Mouse (Mus musculus) hindbrain, embryonic 15.5 days (tissue): ENCODE results near the gene Cux2. TPM values are rescaled to one million over a fixed set of nuclear protein-coding genes. Genes with fewer than 3 reads are reported as not detected.

Experiments used
- ATAC-seq: fragments of 200-750 bp; cut with Nextera tagmentation; 2 replicates; pipeline ENCODE4 v1.8.0; 2017; ENCODE audit warnings: low read depth, moderate number of reproducible peaks, moderate TSS enrichment; ENCODE audit not compliant: low FRiP score
- H3K27ac ChIP-seq: fragments of 300-500 bp; sonication (generic); replicated peaks from 2 replicates; pipeline ENCODE4 v1.5.1; 2015; ENCODE audit warnings: mild to moderate bottlenecking, inconsistent platforms
- H3K27me3 ChIP-seq: fragments of 300-500 bp; sonication (generic); 2 replicates; pipeline ENCODE4 v1.6.1; 2015; ENCODE audit warnings: control low read depth, inconsistent platforms
- H3K36me3 ChIP-seq: fragments of 300-500 bp; sonication (generic); 2 replicates; pipeline ENCODE4 v1.6.1; 2015; ENCODE audit warnings: control low read depth, inconsistent platforms
- H3K4me1 ChIP-seq: fragments of 300-500 bp; sonication (generic); replicated peaks from 2 replicates; pipeline ENCODE4 v1.6.1; 2015; ENCODE audit warnings: control low read depth, inconsistent platforms
- H3K4me2 ChIP-seq: fragments of 300-500 bp; sonication (generic); 2 replicates; pipeline ENCODE4 v1.6.1; 2015; ENCODE audit warnings: moderate library complexity, mild to moderate bottlenecking, inconsistent platforms
- H3K4me3 ChIP-seq: fragments of 300-500 bp; sonication (generic); 2 replicates; pipeline ENCODE4 v1.5.1; 2015; ENCODE audit warnings: mild to moderate bottlenecking, inconsistent platforms
- H3K9ac ChIP-seq: fragments of 300-500 bp; sonication (generic); 2 replicates; pipeline ENCODE4 v1.6.1; 2015; ENCODE audit warnings: inconsistent platforms
- H3K9me3 ChIP-seq: fragments of 300-500 bp; sonication (generic); 2 replicates; pipeline ENCODE4 v1.6.1; 2016; ENCODE audit warnings: control low read depth, inconsistent platforms
- WGBS: fragments of 180-500 bp; shearing (Covaris S2); methylation state at CpG from one replicate; pipeline ENCODE4 v1.1.7; 2015; 5-methylcytosine and 5-hydroxymethylcytosine counted together
- polyA plus RNA-seq: library from polyadenylated mRNA; unstranded; fragments of >200 nt; fragmentation: Nextera tagmentation; extraction: Ambion mirVana; gene quantifications from 2 replicates; pipeline ENCODE4 v1.2.1, GENCODE M21; 2015

The Cux2 gene
- polyA plus RNA-seq, 1 experiment from 2014 or later: 23.3 TPM

DNA sequence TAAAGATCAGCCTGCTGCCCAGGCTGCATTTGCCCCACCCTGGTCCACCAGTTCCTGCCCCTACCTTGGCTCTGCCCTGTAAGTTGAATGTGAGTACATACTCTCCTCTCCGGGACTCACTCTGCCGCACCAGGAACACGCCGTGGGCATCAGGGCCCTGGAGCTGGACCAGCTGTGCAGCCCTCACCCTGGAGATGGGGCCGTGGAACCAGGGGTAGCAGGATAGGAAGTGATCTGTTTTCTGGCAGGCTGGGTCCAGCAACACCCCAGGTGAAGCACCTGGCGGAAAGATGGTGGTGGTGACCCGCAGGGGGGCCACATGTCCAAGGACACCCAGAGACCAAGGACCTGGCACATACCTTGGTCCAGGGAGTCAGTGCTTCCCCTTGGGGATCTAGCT lies 231.5 kb downstream of the Cux2 start:
- H3K9ac ChIP-seq: no peak overlapping the region
- no peak overlapping the region for H3K4me3 ChIP-seq
- no peaks in the 10 kb centered on the region for H3K9me3 ChIP-seq
- H3K27me3 ChIP-seq: no peaks in the 10 kb centered on the region
- H3K4me1 ChIP-seq: no peaks in the 10 kb centered on the region
- H3K4me2 ChIP-seq: no peak overlapping the region
- no peak for ATAC-seq
- 97% methylated on average over 7 of the region's 7 CpGs for WGBS
- peaks cover 57% of the 10 kb centered on the region for H3K36me3 ChIP-seq
- H3K27ac ChIP-seq: no peak overlapping the region

- Histone ChIP-seq H3K4me1 (no peaks in the 10 kb centered on the region), H3K4me2 (no peak overlapping the region), H3K9ac (no peak overlapping the region), H3K9me3 (no peaks in the 10 kb centered on the region), H3K4me3 (no peak overlapping the region), H3K27me3 (no peaks in the 10 kb centered on the region), H3K36me3 (peaks cover 64% of the 10 kb centered on the region), H3K27ac (no peak overlapping the region)
- ATAC-seq: no peak
- WGBS: 85% methylated on average over 9 of the region's 9 CpGs
These were observed 232.4 kb downstream of the Cux2 start for GRCm38 (mm10) chr5:121817551-121817950.

GRCm38 (mm10) chr5:121816611-121817010 lies 233.3 kb downstream of the Cux2 start:
- Histone ChIP-seq H3K27me3 (no peaks in the 10 kb centered on the region), H3K36me3 (peaks cover 72% of the 10 kb centered on the region), H3K4me3 (no peak overlapping the region), H3K27ac (no peak overlapping the region), H3K9me3 (no peaks in the 10 kb centered on the region), H3K4me1 (no peaks in the 10 kb centered on the region), H3K9ac (no peak overlapping the region), H3K4me2 (no peak overlapping the region)
- ATAC-seq: no peak
- WGBS: 98% methylated on average over 2 of the region's 2 CpGs

DNA sequence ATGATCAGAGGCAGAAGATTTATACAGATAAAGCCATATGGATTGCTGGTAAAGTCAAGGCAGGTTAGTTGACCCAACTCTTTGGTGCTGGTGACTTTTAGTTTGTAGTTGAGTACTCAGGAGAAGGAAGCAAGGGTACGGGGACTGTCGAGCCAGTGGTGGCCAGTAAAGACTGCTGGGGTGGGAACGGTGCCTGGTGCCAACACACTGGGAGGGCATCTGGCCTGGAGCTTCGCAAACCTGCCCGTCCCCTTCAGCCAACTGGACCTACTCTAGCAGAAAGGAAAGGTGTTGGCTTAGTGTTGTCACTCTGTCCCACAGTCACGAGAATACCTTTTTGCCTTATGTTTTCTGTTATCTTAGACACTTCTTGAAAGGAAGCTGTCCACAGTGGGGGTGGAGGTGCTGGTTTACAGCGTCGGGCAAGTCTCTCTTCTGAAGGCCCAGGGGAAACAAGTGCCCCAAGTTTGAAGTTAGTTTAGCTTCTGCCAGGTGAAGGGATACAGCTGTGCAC lies 234.0 kb downstream of the Cux2 start:
- H3K9me3 ChIP-seq: no peaks in the 10 kb centered on the region
- 91% methylated on average over 8 of the region's 8 CpGs for WGBS
- no peak overlapping the region for H3K4me3 ChIP-seq
- no peak overlapping the region for H3K4me2 ChIP-seq
- H3K27ac ChIP-seq: no peak overlapping the region
- no peaks in the 10 kb centered on the region for H3K4me1 ChIP-seq
- no peak for ATAC-seq
- H3K9ac ChIP-seq: no peak overlapping the region
- H3K36me3 ChIP-seq: peaks cover 75% of the 10 kb centered on the region
- H3K27me3 ChIP-seq: no peaks in the 10 kb centered on the region

DNA sequence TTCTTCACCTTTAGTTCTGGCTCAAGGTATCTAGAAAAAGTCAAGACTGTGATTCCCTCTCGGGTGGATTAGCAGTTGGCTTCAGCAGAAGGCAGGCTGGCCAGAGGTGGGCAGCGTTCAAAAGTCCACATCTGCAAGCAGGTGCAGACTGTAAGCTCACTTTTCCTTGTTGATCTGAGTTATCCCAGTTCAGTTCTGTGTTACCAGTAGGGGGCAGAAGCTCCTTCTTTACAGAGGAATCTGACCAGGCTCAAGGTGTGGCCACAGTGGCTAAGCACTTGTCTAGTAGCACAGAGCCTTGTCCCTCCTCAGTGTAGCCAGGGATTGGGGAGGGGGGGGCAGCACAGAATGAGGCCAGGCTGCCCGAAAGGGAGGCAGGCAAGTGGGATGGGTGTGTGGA lies 234.8 kb downstream of the Cux2 start:
- Histone ChIP-seq H3K4me3 (no peak overlapping the region), H3K4me1 (no peaks in the 10 kb centered on the region), H3K27ac (no peak overlapping the region), H3K27me3 (no peaks in the 10 kb centered on the region), H3K9ac (no peak overlapping the region), H3K36me3 (peaks cover 71% of the 10 kb centered on the region), H3K9me3 (no peaks in the 10 kb centered on the region), H3K4me2 (no peak overlapping the region)
- 79% methylated on average over 3 of the region's 3 CpGs for WGBS
- 0 out of 2 replicates have a peak, but pooled peaks have one; percentile 39 for ATAC-seq

DNA sequence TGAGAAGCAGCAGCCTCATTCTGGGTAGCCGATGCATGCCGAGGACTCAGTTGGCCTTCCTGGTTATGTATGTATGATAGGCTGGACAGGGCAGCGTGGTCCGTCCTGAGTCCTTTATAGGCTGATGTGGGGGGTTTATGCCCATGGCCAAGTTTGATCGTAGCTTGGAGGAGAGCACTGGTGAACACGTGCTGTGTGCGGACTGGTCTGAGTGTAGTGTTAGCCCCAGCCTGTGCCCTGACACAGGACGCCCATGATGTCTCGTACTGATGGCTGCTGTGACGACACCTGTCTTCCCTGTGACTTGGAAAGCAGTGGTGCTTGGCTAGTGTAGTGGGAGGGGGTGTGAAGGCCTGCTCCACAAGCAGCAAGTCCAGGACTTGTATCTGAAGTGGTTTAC lies 236.2 kb downstream of the Cux2 start:
- 92% methylated on average over 10 of the region's 10 CpGs for WGBS
- peaks cover 61% of the 10 kb centered on the region for H3K36me3 ChIP-seq

DNA sequence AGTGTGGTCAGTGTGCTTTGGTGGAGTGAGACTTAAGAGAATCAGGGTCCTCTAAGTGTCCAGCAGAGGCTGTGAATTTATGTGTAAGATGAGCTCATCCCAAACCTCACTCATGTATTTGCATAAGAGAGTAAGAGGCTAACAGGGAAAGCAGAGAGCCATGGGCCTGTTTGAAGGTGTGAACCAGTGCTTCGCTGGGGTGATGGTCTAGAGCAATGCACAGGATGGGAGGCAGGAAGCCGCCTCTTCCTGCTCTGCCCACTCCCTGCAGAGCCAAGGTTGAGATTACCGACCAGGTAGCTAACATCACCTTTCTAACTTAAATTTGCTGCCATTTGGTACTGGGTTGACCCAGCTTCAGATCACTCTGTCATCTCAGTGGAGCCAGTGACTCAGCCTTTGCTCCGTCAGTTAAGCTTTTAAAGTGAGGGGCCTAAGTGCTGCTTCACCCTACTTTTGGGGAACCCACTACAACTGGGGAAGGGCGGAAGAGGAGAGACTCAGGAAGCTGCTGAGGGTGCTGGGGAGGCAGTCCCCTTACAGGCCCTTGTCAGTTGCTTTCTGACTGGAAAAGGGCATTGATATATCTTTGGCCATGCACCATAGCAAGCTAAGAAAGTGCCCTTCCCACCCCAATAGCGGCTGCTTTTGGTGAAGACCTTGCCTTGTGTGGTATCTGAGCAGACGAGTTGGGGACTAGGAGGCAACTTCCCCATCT lies 237.2 kb downstream of the Cux2 start:
- no peak overlapping the region; the same call in 1 of the 2 replicates for H3K27ac ChIP-seq
- H3K4me3 ChIP-seq: no peak overlapping the region
- no peak overlapping the region for H3K9ac ChIP-seq
- no peaks in the 10 kb centered on the region; the same call in 1 of the 2 replicates for H3K4me1 ChIP-seq
- H3K9me3 ChIP-seq: no peaks in the 10 kb centered on the region
- WGBS: 92% methylated on average over 7 of the region's 7 CpGs
- peaks cover 54% of the 10 kb centered on the region for H3K36me3 ChIP-seq
- H3K27me3 ChIP-seq: no peaks in the 10 kb centered on the region
- no peak for ATAC-seq
- H3K4me2 ChIP-seq: no peak overlapping the region

More for the DNA sequence above, 236.2 kb downstream of the Cux2 start:
- Histone ChIP-seq H3K4me2 (no peak overlapping the region), H3K27ac (no peak overlapping the region), H3K4me1 (no peaks in the 10 kb centered on the region; the same call in 1 of the 2 replicates), H3K9ac (no peak overlapping the region), H3K27me3 (no peaks in the 10 kb centered on the region), H3K9me3 (no peaks in the 10 kb centered on the region), H3K4me3 (no peak overlapping the region)
- ATAC-seq: 0 out of 2 replicates have a peak, but pooled peaks have one; percentile 12

DNA sequence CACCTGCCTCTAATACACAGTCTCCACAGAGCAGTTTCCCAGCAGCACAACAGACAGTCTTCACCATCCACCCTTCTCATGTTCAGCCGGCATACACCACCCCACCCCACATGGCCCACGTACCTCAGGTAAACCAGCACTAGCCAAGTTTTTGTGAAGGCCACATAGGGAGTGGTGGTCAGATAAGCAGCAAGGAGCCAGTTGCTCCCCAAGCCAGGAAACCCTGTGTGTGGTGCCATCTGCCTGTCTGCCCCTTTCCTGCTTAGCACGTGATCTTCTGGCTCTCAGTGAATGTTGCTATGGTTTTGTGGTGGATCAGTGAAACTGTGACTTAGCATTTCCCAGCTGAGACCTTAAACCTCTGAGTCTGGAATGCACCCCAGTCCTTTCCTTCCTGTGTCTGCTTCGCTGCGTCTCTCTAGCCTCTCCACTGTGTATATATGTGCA lies 238.4 kb downstream of the Cux2 start:
- H3K9ac ChIP-seq: no peak overlapping the region
- no peaks in the 10 kb centered on the region for H3K9me3 ChIP-seq
- 88% methylated on average over 5 of the region's 5 CpGs for WGBS
- H3K4me3 ChIP-seq: no peak overlapping the region
- H3K27ac ChIP-seq: peak overlapping the region; percentile 49; the same call in 1 of the 2 replicates
- H3K4me1 ChIP-seq: no peaks in the 10 kb centered on the region; the same call in 1 of the 2 replicates
- no peaks in the 10 kb centered on the region for H3K27me3 ChIP-seq
- no peak for ATAC-seq
- peaks cover 43% of the 10 kb centered on the region for H3K36me3 ChIP-seq
- no peak overlapping the region for H3K4me2 ChIP-seq

DNA sequence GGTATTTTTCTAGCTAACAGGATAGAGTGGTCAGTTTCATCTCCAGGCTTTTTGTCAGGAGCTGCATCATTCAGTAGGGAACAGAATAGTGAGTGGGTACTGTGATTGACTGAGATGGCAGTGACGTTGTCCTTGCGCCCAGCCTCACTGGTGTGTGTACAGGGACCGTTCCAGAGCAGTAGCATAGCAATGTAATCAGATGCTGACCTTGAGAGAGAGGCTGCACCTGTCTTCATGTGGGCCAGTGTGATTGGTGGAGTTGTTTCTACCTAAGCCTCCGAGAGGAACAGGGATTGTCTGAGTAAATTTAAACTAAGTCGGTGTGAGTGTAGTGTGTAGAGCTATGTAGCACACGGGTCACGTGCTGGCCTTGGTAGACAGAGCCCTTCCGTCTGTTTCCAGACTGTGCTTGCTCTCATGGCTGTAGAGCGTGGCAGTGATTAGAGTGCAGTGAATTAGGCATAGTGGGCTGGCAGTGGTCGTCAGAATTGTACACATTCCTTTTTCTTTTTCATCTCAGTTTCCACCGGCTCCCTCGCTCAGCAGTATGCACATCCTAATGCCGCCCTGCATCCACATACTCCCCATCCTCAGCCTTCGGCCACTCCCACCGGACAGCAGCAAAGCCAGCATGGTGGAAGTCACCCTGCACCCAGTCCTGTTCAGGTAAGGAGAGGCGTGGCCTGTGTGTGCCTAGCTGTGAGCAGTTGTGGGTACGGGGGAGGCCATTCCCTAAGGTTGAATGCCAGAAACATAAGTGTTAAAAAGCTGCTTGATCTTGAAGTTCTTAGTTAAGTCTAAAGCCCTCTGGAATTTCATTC lies 239.4 kb downstream of the Cux2 start:
- 92% methylated on average over 17 of the region's 17 CpGs for WGBS
- H3K27ac ChIP-seq: no peak overlapping the region

DNA sequence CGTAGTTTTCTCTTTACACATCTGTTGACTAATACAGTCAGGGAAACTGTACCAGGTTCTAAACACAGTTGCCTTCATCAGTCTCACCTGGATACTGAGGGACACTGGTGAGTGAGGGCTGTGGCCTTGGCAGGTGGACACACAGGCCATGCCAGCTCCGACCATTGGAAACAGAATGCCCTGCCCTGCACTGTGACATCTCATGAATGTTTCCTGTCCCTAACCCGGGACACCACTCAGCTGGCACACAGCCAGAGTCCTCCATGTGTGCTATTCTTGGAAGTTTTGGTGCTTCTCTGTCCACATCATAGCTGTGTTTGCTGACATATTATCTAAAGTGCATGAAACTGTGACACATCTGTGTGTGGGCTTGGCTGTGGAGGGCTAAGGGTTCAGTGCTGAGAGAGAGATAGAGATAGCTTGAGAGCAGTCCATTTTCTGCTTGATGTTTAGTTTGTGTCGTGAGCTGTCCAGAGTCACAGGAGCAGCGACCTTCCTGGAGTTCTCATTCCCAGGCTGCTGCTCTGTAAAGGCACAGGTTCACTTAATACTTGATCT lies 240.2 kb downstream of the Cux2 start:
- H3K4me3 ChIP-seq: no peak overlapping the region
- WGBS: 74% methylated on average over 5 of the region's 5 CpGs
- no peaks in the 10 kb centered on the region; the same call in 1 of the 2 replicates for H3K4me1 ChIP-seq
- no peaks in the 10 kb centered on the region for H3K27me3 ChIP-seq
- no peak overlapping the region for H3K4me2 ChIP-seq
- H3K9ac ChIP-seq: no peak overlapping the region
- H3K36me3 ChIP-seq: peaks cover 36% of the 10 kb centered on the region
- no peak overlapping the region for H3K27ac ChIP-seq
- H3K9me3 ChIP-seq: no peaks in the 10 kb centered on the region
- no peak for ATAC-seq

More for the DNA sequence above, 239.4 kb downstream of the Cux2 start:
- ATAC-seq: no peak
- Histone ChIP-seq H3K9ac (no peak overlapping the region), H3K36me3 (peaks cover 36% of the 10 kb centered on the region), H3K27me3 (no peaks in the 10 kb centered on the region), H3K4me3 (no peak overlapping the region), H3K4me2 (no peak overlapping the region), H3K9me3 (no peaks in the 10 kb centered on the region), H3K4me1 (no peaks in the 10 kb centered on the region; the same call in 1 of the 2 replicates)

DNA sequence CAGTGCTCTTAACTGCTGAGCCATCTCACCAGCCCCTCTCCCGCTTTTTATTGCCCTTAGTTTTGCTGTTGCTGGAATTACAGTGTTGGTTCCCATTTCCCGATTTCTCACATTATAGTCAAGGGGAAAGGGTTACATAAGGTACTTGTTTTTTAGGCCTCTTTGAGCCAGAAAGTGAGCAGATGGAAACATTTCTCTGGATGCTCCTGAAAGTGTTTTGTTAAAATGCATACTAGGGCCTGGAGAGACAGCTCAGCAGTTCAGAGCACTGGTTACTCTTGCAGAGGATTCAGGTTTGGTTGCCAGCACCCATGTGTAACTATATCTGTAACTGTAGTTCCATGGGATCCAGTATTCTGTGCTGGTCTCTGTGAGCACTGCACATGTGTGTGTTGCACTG lies 241.7 kb downstream of the Cux2 start:
- Histone ChIP-seq H3K9ac (no peak overlapping the region), H3K36me3 (peaks cover 34% of the 10 kb centered on the region), H3K4me2 (no peak overlapping the region), H3K27ac (no peak overlapping the region), H3K9me3 (no peaks in the 10 kb centered on the region), H3K4me3 (no peak overlapping the region), H3K27me3 (no peaks in the 10 kb centered on the region), H3K4me1 (no peaks in the 10 kb centered on the region; the same call in 1 of the 2 replicates)
- no peak for ATAC-seq
- WGBS: 92% methylated on average over 2 of the region's 2 CpGs

DNA sequence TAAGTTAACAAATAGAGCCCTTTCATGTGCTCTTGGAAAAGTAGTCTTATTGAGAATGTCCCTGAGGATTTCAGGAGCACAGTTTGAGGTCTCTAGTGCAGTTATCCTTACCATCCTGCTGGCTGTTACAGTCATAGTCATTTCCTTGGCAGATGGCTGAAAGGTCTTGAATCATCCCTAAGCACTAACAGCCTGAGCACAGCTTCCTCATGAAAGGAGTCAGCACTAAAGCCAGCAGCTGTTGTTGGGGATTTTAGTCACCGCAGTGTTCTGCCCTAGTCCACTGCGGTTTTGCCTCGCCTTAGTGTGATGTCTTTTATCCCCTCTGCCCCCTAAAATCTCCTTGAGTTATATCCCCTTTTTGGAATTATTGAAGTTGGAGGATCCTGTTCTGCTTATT lies 242.7 kb downstream of the Cux2 start:
- 79% methylated on average over 3 of the region's 3 CpGs for WGBS

More for the DNA sequence above, 242.7 kb downstream of the Cux2 start:
- Histone ChIP-seq H3K4me3 (no peak overlapping the region), H3K27me3 (no peaks in the 10 kb centered on the region), H3K36me3 (peaks cover 35% of the 10 kb centered on the region), H3K9ac (no peak overlapping the region), H3K9me3 (no peaks in the 10 kb centered on the region), H3K4me1 (no peaks in the 10 kb centered on the region; the same call in 1 of the 2 replicates), H3K27ac (no peak overlapping the region), H3K4me2 (no peak overlapping the region)
- no peak for ATAC-seq
